Mouse (Mus musculus) inflammation-experienced regulatory T-cells (primary cell): ENCODE measurements around the gene Cntn2. TPM values are rescaled to one million over a fixed set of nuclear protein-coding genes. Genes with fewer than 3 reads are reported as not detected.

ENCODE experiments used
- polyA plus RNA-seq, 2 experiments: library from polyadenylated mRNA; unstranded; fragments of 100-300 nt; shearing (Covaris generic); gene quantifications; one replicate each; pipeline ENCODE4 v1.2.1; 2017

Cntn2 gene
- 1 to 10 TPM in 1 of 2 experiments, under 1 TPM in 1; 0.08 to 1.1 TPM for polyA plus RNA-seq

DNA sequence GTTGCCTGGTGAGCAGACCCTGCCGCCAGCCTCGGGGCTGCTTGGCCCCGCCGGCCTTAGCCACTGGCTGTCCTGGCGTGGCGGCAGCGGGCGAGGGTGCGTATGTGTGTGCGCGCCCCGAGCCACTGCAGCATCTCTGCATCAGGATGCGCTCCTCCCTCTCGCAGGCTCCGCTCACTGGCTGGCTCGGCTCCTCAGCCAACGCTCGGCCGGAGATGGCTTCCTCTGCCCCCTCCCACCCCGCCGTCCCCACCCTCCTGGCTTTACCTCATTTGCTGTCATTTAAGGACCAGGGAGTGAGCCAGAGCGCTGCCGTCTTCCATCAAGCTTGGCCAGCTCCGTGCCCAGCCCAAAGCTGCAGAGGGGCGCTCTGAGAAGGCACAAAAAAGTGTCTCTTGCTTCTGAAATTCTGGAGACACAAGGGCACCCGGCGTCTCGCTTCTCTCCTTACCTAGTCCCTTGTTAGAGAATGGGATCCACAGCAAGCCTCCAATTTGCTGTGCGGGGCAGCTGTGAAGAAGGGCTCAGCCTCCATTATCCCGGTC, at the start of gene Cntn2:
Gene Cntn2, minus strand, starts transcription at position 495 of the 545 bp plus-strand sequence.

DNA sequence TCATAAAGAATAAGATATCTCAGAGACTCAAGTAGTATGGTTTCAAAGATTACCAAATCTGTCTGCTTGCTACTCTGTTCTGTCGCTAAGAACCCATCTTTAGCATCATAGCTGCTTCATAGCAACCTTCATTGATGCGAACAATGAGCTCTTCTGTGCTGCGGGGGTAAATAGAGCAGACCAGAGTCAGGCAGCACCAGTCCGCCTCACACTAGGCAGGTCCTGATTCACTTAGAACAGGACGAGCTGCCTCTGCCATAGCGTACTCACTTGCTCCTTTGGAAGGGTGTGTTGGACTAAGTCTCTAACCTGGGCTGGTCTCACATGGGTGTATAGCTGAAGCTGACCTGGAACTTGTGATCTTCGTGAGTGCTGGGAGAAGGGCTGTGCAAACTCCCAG, 37.0 kb downstream of the Cntn2 start, which contains the start of gene Tmem81:
Gene Tmem81, plus strand, starts transcription at position 173 of the 400 bp plus-strand sequence.

DNA sequence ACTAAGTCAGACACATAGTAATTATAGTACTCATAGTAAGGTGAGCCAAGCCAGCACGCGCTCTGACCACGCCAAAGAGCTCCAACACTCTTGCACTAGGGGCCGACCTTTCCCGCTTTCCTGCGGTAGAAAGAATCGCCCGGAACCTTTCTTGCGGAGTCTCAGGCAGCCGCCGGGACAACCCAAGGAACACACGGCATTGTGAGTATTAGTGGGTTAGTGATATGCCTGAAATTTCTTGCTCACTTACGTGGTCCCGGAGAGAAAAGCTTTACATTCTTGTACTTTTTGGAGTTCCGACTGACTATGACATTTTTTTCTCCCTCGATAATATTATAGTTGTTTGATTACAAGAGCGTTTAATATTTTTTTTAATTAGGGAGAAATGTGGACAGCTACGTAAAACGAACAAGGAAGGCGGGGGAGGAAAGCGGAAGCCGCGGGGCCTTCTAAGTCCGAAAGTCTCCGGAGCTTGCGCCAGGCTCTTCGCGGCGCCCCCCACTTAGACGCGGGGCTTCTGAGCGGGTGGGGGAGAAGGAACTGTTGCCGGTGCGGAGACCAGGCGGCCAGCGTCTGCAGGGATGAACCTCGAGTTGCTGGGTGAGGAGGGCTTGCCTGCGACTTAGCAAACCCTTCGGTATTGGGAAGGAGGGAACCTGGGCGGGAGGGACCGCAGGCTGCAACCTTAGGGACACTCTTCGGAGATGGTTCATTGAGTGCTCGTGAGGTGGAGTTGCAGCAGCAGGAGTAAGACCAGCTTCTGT, 65.9 kb downstream of the Cntn2 start, which contains the start of gene Rbbp5:
Gene Rbbp5, plus strand, starts transcription at position 438 of the 764 bp plus-strand sequence.

Other genes starting within 250 kb of the Cntn2 start
- under 1 TPM in 1 of 2 experiments, not detected in 1; 0.05 TPM for gene Klhdc8a, start 244.6 kb downstream of the Cntn2 start, polyA plus RNA-seq
- 1 to 10 TPM; 5.4 to 6.3 TPM for gene Nuak2, start 227.1 kb downstream of the Cntn2 start, polyA plus RNA-seq
- gene Tmcc2, start 152.0 kb downstream of the Cntn2 start, polyA plus RNA-seq = 1 to 10 TPM in 1 of 2 experiments, under 1 TPM in 1; 0.34 to 3.9 TPM
- gene Dstyk, start 125.7 kb downstream of the Cntn2 start, polyA plus RNA-seq = 1 to 10 TPM; 6.2 to 7.2 TPM
- 10 to 100 TPM; 56.8 to 79.8 TPM for gene Rbbp5, start 65.9 kb downstream of the Cntn2 start, polyA plus RNA-seq
- 10 to 100 TPM in 1 of 2 experiments, 1 to 10 TPM in 1; 7.8 to 11.3 TPM for gene Tmem81, start 37.0 kb downstream of the Cntn2 start, polyA plus RNA-seq
- gene Nfasc, start 198.5 kb upstream of the Cntn2 start, polyA plus RNA-seq = under 1 TPM; 0.12 to 0.78 TPM